Mouse (Mus musculus) myocyte (in vitro differentiated cells): ENCODE measurements around the gene Jpt2.

Experiments used
- CEBPB ChIP-seq: IDR thresholded peaks from 2 replicates; pipeline ENCODE4 v1.6.1; 2011; ENCODE audit warnings: mild to moderate bottlenecking, moderate library complexity; ENCODE audit not compliant: poor library complexity, insufficient read depth, severe bottlenecking
- E2F4 ChIP-seq: IDR thresholded peaks from one replicate; pipeline ENCODE4 v1.6.1; 2011; ENCODE audit warnings: mild to moderate bottlenecking, control low read depth, moderate library complexity; ENCODE audit not compliant: insufficient read depth
- MAX ChIP-seq: IDR thresholded peaks from one replicate; pipeline ENCODE4 v1.6.1; 2011; ENCODE audit warnings: low read depth, mild to moderate bottlenecking, control low read depth
- MYOD1 ChIP-seq, 3 experiments: IDR thresholded peaks; one replicate each; pipeline ENCODE4 v1.6.1; 2011; ENCODE audit warnings: control low read depth in 2 of 3, low read depth in 2 of 3, mild to moderate bottlenecking in 2 of 3, moderate library complexity in 1 of 3; ENCODE audit not compliant: insufficient read length in 2 of 3, control insufficient read depth in 1 of 3
- MYOG ChIP-seq, 3 experiments: IDR thresholded peaks; one replicate each; pipeline ENCODE4 v1.6.1; 2011; ENCODE audit warnings: control low read depth in 2 of 3, low read depth in 2 of 3, mild to moderate bottlenecking in 2 of 3; ENCODE audit not compliant: insufficient read length in 2 of 3, control insufficient read depth in 1 of 3, insufficient read depth in 1 of 3
- POLR2A ChIP-seq: IDR thresholded peaks from one replicate; pipeline ENCODE4 v1.6.1; 2011; ENCODE audit warnings: low read depth, mild to moderate bottlenecking, control low read depth, moderate library complexity; ENCODE audit not compliant: insufficient read length
- POLR2AphosphoS2 ChIP-seq: IDR thresholded peaks from one replicate; pipeline ENCODE4 v1.6.1; 2011; ENCODE audit warnings: low read depth, control low read depth; ENCODE audit not compliant: insufficient read length
- REST ChIP-seq: IDR thresholded peaks from one replicate; pipeline ENCODE4 v1.6.1; 2011; ENCODE audit warnings: mild to moderate bottlenecking, control low read depth, moderate library complexity; ENCODE audit not compliant: insufficient read depth, insufficient read length
- SRF ChIP-seq: IDR thresholded peaks from one replicate; pipeline ENCODE4 v1.6.1; 2011; ENCODE audit warnings: low read depth; ENCODE audit not compliant: control insufficient read depth, insufficient read length
- TCF12 ChIP-seq: IDR thresholded peaks from one replicate; pipeline ENCODE4 v1.6.1; 2011; ENCODE audit warnings: mild to moderate bottlenecking, control low read depth; ENCODE audit not compliant: poor library complexity, insufficient read depth, severe bottlenecking
- TCF3 ChIP-seq: IDR thresholded peaks from one replicate; pipeline ENCODE4 v1.6.1; 2011; ENCODE audit warnings: low read depth, control low read depth; ENCODE audit not compliant: insufficient read length
- USF1 ChIP-seq: IDR thresholded peaks from one replicate; pipeline ENCODE4 v1.6.1; 2011; ENCODE audit warnings: low read depth, mild to moderate bottlenecking, control low read depth, moderate library complexity

DNA sequence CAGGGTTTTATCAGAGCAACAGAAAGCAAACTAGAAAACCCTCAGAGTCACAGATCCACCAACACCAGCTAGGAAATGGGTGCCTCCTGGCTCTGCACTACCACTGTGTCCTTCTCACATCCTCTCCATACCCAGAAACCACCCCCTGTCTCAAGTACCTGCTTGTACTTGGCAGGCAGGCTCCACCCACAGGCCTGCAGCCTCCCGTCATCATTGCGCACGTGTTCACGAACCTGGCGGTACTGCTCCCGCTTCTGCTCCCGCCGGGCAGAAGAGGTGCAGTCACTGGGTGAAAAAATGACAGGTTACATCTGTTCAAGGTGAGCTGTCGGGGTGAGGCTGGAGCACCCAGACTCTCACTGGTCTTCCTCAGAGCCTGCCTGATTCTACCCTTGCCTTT lies 56.7 kb downstream of the Jpt2 start:
- TF ChIP-seq TCF3 = no peak
- no peak for TF ChIP-seq POLR2A
- TF ChIP-seq TCF12 = no peak
- TF ChIP-seq REST = no peak
- TF ChIP-seq MYOG (IDR thresholded peaks at IDR 0.05; ENCODE audit: control insufficient read depth in 1 of 3, insufficient read depth in 1 of 3, insufficient read length in 2 of 3, low read depth in 2 of 3) = no peak
- peak; percentile 50 for TF ChIP-seq POLR2AphosphoS2
- no peak for TF ChIP-seq E2F4
- TF ChIP-seq SRF = no peak
- TF ChIP-seq MAX = no peak
- no peak for TF ChIP-seq CEBPB
- TF ChIP-seq USF1 = no peak
- TF ChIP-seq MYOD1 (IDR thresholded peaks at IDR 0.05; ENCODE audit: control insufficient read depth in 1 of 3, insufficient read length in 2 of 3, low read depth in 2 of 3) = no peak
